Mouse (Mus musculus) adrenal gland, adult 8-10 months (tissue): ENCODE measurements around the gene Foxk1. TPM values are rescaled to one million over a fixed set of nuclear protein-coding genes. Genes with fewer than 3 reads are reported as not detected.

Experiments used
- DNase-seq: peaks from one replicate; pipeline ENCODE4 v3.0.0; 2022
- total RNA-seq, 4 experiments: library from RNA; stranded (reverse); gene quantifications; 2 replicates each; pipeline ENCODE4 v1.2.4; 2022

Foxk1 gene
- total RNA-seq = 10 to 100 TPM; 24.8 to 30.9 (median 28.3) TPM

GRCm38 (mm10) chr5:142400981-142401640, at the start of gene Foxk1:
Foxk1 (plus strand) TSS chr5:142401497.
- DNase-seq = peak; percentile 82

- no peak for DNase-seq
Measured at GRCm38 (mm10) chr5:142352336-142352892, 48.9 kb upstream of the Foxk1 start.

GRCm38 (mm10) chr5:142355144-142355543, 46.2 kb upstream of the Foxk1 start:
- peak; percentile 82 for DNase-seq

- DNase-seq = no peak
Measured at GRCm38 (mm10) chr5:142361166-142361565, 40.1 kb upstream of the Foxk1 start.

- no peak for DNase-seq
Measured at GRCm38 (mm10) chr5:142362894-142363293, 38.4 kb upstream of the Foxk1 start.

- no peak for DNase-seq
Measured at GRCm38 (mm10) chr5:142364095-142364494, 37.2 kb upstream of the Foxk1 start.

- DNase-seq = peak; percentile 97
Measured at GRCm38 (mm10) chr5:142367085-142368081, 33.9 kb upstream of the Foxk1 start.

- DNase-seq = no peak
Measured at GRCm38 (mm10) chr5:142368122-142368521, 33.2 kb upstream of the Foxk1 start.

GRCm38 (mm10) chr5:142370406-142371171, 30.7 kb upstream of the Foxk1 start:
- no peak for DNase-seq

- DNase-seq = no peak
Measured at GRCm38 (mm10) chr5:142371172-142372155, 29.8 kb upstream of the Foxk1 start.

GRCm38 (mm10) chr5:142372207-142372606, 29.1 kb upstream of the Foxk1 start:
- DNase-seq = no peak

- no peak for DNase-seq
Measured at GRCm38 (mm10) chr5:142374343-142374742, 27.0 kb upstream of the Foxk1 start.

- no peak for DNase-seq
Measured at GRCm38 (mm10) chr5:142375641-142376040, 25.7 kb upstream of the Foxk1 start.

- DNase-seq = no peak
Measured at GRCm38 (mm10) chr5:142376071-142376470, 25.2 kb upstream of the Foxk1 start.

- DNase-seq = no peak
Measured at GRCm38 (mm10) chr5:142378068-142378467, 23.2 kb upstream of the Foxk1 start.

- no peak for DNase-seq
Measured at GRCm38 (mm10) chr5:142380491-142380890, 20.8 kb upstream of the Foxk1 start.

- DNase-seq = no peak
Measured at GRCm38 (mm10) chr5:142384911-142385660, 16.2 kb upstream of the Foxk1 start.

GRCm38 (mm10) chr5:142386329-142386728, 15.0 kb upstream of the Foxk1 start:
- no peak for DNase-seq

- DNase-seq = no peak
Measured at GRCm38 (mm10) chr5:142386784-142387680, 14.3 kb upstream of the Foxk1 start.
